Mouse (Mus musculus) gastrocnemius, postnatal 14 days (tissue): Measurements from ENCODE around the gene Rin2. TPM values are rescaled to one million over a fixed set of nuclear protein-coding genes. Genes with fewer than 3 reads are reported as not detected.

ENCODE experiments used
- DNase-seq: peaks from one replicate; pipeline ENCODE4 v3.0.0; 2021; ENCODE audit warnings: mixed read lengths
- intact Hi-C: fragments of 180-260 bp; cut with DNase I; formaldehyde crosslinking; loops from one replicate; pipeline ENCODE4 v1.15.1; 2025; ENCODE audit warnings: low total_unique reads
- total RNA-seq, 2 experiments: library from RNA; stranded (reverse); gene quantifications; 2 replicates each; pipeline ENCODE4 v1.2.3; 2021

The Rin2 gene
- total RNA-seq, 2 experiments from 2014 or later = 20.0 to 23.5 TPM

GRCm38 (mm10) chr2:145783247-145783646 is 108.2 kb downstream of the Rin2 start:
- intact Hi-C loops = no loop called here
- DNase-seq = peak; percentile 47

DNA sequence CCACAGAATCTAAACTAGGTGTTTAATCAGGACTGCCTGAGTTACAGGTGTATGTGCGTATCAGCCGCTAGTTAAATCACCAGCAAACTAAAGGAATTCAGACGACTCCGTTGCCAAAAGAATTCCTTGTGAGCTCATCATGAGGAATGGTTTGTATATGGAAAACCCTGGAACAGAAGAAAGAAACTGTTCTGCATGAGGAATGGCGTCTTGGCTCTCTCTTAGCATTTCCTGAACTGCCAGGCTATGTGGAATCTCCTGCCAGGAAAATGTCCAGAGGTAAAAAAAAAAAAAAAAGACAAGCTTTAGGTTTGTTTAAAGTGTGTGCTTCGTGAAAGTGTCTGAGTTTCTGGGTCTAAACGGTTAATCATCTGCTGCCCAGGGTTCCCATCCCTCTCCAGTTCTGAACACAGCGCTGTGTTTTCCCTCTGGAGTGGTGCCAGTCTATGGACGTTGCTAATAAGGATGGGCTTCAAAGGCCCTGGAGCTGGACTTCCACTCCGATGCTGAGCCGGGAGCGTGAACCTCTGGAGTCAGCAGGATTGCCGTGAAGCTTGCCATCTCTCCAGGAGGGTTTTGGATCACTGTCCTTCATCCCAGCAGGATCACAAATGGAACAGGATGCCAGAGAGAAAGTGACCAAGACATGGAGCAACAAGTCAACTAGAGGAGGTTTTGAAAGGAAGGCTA is 109.4 kb downstream of the Rin2 start:
- intact Hi-C loops = no loop called here

DNA sequence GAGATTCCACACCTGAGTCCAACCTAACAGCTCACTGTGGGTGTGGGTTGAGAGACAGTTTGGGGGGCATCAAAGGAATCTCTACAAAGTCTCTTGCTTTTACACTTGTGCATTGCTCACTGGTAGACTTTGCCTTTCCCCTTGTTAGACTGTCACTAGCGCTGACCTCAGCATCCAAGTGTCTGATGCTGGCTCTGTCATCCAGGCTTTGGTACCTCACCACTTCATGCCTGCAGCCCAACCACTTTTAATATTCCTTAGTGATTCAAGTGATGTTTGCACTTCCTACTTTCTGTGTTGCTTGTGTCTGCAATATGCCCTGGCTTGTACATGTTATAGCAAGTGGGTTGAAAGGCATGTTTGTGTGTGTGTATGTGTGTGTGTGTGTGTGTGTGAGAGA is 109.9 kb downstream of the Rin2 start:
- intact Hi-C loops = no loop called here
- no peak for DNase-seq

More for the DNA sequence above, 109.4 kb downstream of the Rin2 start:
- no peak for DNase-seq

DNA sequence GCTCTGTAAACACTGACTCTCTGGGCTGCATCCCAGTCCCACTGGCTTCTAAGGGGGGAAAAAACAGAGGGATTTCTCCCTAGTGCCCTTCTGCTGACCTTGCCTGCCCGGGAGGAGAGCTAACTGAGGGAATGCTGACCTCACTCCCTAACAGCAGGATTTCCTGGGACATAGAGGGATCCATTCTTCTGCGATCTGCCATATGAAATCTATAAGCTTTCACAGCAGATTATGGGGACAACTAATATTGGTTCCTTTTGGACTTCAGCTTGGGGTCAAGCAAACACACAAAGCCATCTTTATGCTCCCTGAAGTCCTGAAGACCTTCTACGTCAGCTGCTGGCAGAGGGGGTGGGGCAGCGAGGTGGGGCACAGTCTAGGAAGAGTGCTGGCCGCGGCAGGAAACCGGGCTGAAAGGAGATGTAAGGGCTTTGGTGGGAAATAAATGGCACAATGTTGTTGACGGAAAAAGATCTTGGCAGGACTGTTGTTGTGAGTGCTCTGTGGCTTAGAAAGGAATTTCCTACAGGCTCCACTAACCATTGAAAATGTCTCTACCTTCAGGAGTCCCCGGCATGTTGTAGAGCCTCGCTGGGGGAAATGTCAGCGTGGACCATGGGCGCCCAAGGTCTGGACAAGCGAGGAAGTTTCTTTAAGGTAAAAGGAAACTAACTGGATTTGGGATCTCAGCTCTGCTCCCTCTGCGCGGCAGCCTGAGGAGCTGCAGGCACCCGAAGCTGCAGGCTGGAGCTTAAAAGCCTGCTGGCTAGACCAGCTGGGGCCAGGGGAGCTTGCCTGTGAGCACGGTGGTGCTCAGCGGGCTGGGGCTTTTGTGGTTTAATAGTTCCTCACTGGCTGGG is 111.0 kb downstream of the Rin2 start:
- peak; percentile 39 for DNase-seq
- intact Hi-C loops = no loop called here

- no peak for DNase-seq
- intact Hi-C loops = no loop called here
Measured at GRCm38 (mm10) chr2:145786618-145786932, 111.6 kb downstream of the Rin2 start.

DNA sequence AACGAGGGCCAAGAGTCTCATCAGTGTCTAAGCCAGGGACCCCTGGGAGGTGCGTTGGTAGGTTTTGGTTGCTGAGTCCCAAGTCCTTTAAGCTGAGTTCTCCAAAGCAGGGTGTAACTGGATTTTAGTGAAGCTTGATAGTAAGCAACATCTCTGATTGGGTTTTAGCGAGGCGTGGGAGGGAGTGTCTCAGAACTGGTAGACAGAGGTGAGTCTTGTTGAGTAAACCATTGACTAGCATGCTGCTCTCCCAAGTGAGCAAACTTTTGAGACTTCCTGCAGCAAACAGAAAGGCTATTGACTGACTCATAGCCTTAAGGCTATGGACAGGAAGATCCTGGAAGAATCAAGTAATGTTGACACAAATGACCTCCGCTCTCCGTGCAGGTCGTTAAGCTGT is 112.5 kb downstream of the Rin2 start:
- intact Hi-C loops = no loop called here
- DNase-seq = no peak

DNA sequence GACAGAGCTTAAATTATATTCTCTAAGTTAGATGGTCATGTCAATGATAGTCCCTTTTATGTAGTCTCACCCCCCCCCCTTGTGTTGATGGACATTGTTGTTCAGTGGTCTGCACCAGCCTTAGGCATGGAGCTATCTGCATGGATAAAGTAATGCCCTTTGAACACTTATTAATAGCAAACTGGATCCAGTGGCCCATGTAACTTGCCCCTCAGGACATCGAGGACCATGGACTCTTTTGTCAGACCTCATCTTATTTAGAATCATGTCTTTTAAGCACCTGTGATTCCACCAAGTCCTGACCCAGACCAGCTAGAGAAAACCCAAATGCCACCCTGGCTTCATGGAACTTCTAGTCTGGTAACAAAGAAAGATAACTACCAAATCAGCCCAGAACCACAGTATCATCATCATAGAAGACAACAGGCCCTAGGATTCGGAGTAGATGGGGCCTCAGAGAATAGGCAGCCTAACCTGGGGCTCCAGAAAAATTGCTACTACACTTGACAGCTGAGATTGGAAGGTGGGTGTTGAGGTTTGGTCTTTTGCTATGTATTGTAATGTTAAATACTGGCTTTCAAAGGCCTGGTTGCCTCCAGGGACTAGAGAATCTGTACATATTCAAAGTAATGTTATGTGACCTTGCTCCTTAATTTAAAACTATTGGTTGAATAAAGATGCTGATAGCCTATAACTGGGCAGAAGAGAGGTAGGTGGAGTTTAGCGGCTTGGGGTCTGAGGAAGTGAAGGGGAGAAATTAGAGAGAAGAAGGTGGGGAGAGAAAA is 113.7 kb downstream of the Rin2 start:
- intact Hi-C loops = no loop called here

GRCm38 (mm10) chr2:145793702-145794101 is 118.7 kb downstream of the Rin2 start:
- no peak for DNase-seq
- intact Hi-C loops = no loop called here

More for the DNA sequence above, 113.7 kb downstream of the Rin2 start:
- no peak for DNase-seq

- peak; percentile 65 for DNase-seq
- intact Hi-C loops = no loop called here
Measured at GRCm38 (mm10) chr2:145794318-145794954, 119.4 kb downstream of the Rin2 start.

DNA sequence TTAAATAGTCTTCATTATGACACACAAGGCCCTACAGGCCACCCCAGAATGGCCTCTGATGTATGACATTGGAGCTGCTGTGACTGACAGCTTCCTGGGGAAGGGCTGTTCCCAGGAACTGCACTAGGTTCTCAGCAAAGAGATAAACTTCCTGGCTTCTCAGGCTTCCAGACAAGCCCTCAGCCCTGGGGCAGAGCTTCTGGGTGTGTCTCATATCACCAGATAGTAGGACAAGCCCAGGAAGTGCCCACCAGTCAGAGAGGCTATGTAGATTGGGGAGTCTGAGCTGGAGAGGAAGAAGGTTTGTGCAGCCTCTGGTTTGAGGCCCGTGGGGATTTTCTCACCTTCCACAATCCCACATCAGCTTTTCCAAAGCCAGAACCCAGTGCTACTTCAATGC is 122.8 kb downstream of the Rin2 start:
- DNase-seq = no peak
- intact Hi-C loops = loop anchor here (5.0 kb wide), 1 partner anchor 96 kb away; no protein-coding TSS in a partner anchor

DNA sequence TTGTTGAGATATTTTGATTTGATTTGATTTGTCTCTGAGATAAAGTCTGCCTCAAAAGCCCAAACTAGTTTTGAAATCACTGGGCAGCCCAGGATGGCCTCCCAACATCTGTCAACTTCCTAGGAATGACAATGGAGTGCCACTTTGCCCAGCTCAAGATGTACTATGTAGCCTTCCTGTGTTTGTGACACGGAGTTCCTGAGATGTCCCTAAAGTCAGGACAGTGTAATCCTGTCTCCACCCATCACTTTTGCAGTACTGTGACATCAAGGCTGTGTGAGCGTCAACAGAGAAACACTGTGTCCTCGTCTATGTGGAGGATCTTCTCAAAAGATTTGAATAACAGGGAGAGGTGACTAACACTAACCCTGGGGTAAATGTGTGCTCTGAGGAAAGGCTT is 123.9 kb downstream of the Rin2 start:
- no peak for DNase-seq
- intact Hi-C loops = loop anchor here (5.0 kb wide), 1 partner anchor 97 kb away; no protein-coding TSS in a partner anchor

GRCm38 (mm10) chr2:145801322-145802052 is 126.5 kb downstream of the Rin2 start:
- intact Hi-C loops = no loop called here
- peak; percentile 39 for DNase-seq

- intact Hi-C loops = no loop called here
- no peak for DNase-seq
Measured at GRCm38 (mm10) chr2:145802626-145803025, 127.6 kb downstream of the Rin2 start.

DNA sequence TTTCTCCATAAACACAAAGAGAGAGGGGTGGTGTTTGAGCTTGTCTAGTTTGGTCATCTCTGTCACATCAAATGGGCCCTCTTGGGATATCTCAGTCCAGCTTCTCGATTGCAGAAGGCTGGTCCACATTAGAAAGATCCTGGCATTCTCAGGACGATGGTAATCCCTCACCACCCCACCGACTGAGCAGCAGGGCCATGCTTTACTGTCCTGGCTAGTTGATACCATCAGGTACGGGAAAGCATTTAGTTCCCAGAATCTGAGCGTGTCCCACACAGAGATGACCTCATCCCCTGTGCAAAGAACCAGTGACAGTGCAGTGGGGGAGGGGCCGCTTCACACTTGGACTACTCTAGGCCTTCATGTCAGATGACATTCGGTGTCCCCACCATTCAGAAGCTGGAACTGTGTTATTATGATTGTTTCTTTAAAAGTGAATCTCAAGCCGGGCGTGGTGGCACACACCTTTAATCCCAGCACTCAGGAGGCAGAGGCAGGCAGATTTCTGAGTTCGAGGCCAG is 128.9 kb downstream of the Rin2 start:
- intact Hi-C loops = no loop called here

GRCm38 (mm10) chr2:145804524-145804923 is 129.5 kb downstream of the Rin2 start:
- intact Hi-C loops = no loop called here
- no peak for DNase-seq

More for the DNA sequence above, 128.9 kb downstream of the Rin2 start:
- no peak for DNase-seq

DNA sequence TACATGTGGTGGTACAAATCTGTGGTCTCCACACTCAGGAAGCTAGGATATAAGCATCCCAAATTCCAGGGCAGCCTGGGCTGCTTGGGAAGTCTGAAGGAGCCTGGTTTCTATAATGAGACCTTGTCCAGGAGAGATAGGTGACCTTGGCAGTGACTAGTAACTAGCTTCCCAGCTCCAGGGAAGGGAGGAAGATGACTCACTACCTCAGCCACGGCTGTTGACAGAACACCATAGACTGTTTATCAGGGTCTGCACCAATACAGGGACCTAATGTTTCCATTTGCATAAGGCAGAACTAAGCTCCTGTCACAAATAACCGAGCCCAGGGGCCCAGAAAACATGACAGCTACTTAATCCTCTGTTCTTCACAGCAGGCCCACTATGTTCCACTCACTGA is 132.3 kb downstream of the Rin2 start:
- DNase-seq = no peak
- intact Hi-C loops = no loop called here

- intact Hi-C loops = no loop called here
- no peak for DNase-seq
Measured at GRCm38 (mm10) chr2:145808251-145808650, 133.2 kb downstream of the Rin2 start.

DNA sequence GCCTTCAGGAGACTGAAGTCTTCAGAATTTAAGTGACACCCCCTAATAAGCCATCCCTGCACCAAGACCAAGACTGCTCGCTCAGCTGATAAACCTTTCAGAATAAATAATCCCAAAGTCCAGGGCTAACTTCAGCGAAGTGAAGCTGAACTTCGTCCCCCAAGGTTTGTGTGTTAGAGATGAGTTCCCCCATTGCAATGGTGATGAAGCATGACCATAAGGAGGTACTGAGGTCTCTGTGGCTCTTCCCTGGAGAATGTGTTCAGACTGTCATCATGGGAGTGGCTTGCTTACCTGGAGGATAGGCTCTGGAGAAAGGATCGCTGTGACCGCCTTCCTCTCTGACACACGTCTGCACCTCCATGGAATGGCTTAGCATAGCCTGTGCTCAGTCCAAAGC is 133.7 kb downstream of the Rin2 start:
- DNase-seq = no peak
- intact Hi-C loops = no loop called here

DNA sequence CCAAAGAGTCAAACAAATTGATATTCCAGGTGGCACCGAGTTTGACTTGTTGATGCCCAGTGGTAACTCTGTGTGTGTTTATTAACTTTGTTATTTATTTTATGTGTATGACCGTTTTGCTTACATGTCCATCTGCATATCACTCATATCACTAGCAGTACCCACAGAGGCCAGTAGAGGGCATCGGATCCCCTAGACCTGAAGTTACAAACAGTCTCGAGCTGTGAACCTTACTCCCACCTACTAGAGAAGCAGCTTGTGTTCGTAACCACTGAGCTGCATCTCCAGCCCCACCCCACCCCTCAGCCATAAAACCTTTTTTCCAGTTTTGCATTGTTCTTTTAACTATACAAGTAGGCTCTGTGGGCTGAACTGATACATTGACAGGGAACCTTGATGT is 135.7 kb downstream of the Rin2 start:
- intact Hi-C loops = no loop called here
- no peak for DNase-seq
